Mouse (Mus musculus) heart, embryonic 12.5 days (tissue): Measurements from ENCODE around the gene Hacl1. TPM values are rescaled to one million over a fixed set of nuclear protein-coding genes. Genes with fewer than 3 reads are reported as not detected.
A peak's percentile ranks its signal among the peaks of the same experiment; 100 is the strongest.

Source experiments
- ATAC-seq: fragments of 200-750 bp; cut with Nextera tagmentation; 2 replicates; pipeline ENCODE4 v1.8.0; 2017; ENCODE audit warnings: moderate TSS enrichment, moderate library complexity; ENCODE audit not compliant: insufficient number of reproducible peaks, low FRiP score
- H3K27ac ChIP-seq: fragments of 300-500 bp; sonication (generic); 2 replicates; pipeline ENCODE4 v1.5.1; 2016; ENCODE audit warnings: mild to moderate bottlenecking, moderate library complexity; ENCODE audit not compliant: poor library complexity, severe bottlenecking
- H3K27me3 ChIP-seq: fragments of 300-500 bp; sonication (generic); replicated peaks from 2 replicates; pipeline ENCODE4 v1.6.1; 2016; ENCODE audit warnings: mild to moderate bottlenecking, moderate library complexity
- H3K36me3 ChIP-seq: fragments of 300-500 bp; sonication (generic); 2 replicates; pipeline ENCODE4 v1.6.1; 2016; ENCODE audit warnings: mild to moderate bottlenecking, moderate library complexity
- H3K4me1 ChIP-seq: fragments of 300-500 bp; sonication (generic); replicated peaks from 2 replicates; pipeline ENCODE4 v1.6.1; 2016; ENCODE audit warnings: mild to moderate bottlenecking
- H3K4me2 ChIP-seq: fragments of 300-500 bp; sonication (generic); 2 replicates; pipeline ENCODE4 v1.6.1; 2016; ENCODE audit warnings: mild to moderate bottlenecking, moderate library complexity
- H3K4me3 ChIP-seq: fragments of 300-500 bp; sonication (generic); 2 replicates; pipeline ENCODE4 v1.5.1; 2016; ENCODE audit warnings: mild to moderate bottlenecking
- H3K9ac ChIP-seq: fragments of 300-500 bp; sonication (generic); 2 replicates; pipeline ENCODE4 v1.6.1; 2016; ENCODE audit warnings: mild to moderate bottlenecking, moderate library complexity
- H3K9me3 ChIP-seq: fragments of 300-500 bp; sonication (generic); replicated peaks from 2 replicates; pipeline ENCODE4 v1.6.1; 2016; ENCODE audit warnings: mild to moderate bottlenecking, moderate library complexity
- WGBS: fragments of 180-500 bp; shearing (Covaris S2); methylation state at CpG from one replicate; pipeline ENCODE4 v1.1.7; 2016; 5-methylcytosine and 5-hydroxymethylcytosine counted together
- polyA plus RNA-seq: library from polyadenylated mRNA; unstranded; fragments of >200 nt; fragmentation: Nextera tagmentation; extraction: Ambion mirVana; gene quantifications from 2 replicates; pipeline ENCODE4 v1.2.1, GENCODE M21; 2016

Gene Hacl1
- polyA plus RNA-seq: 7.9 and 13.2 TPM in 2 replicates

GRCm38 (mm10) chr14:31640890-31641505 is at the start of gene Hacl1, which contains the start of gene Btd:
Hacl1 (minus strand) TSS chr14:31641286.
Btd (plus strand) TSS chr14:31641028.
- H3K27ac ChIP-seq: peak within 1 kb of the TSS; percentile 65

GRCm38 (mm10) chr14:31686231-31686630 is 45.1 kb upstream of the Hacl1 start:
- Histone ChIP-seq H3K4me3 (no peak overlapping the region), H3K9ac (no peak overlapping the region), H3K27me3 (no peaks in the 10 kb centered on the region), H3K4me2 (no peak overlapping the region), H3K27ac (no peak overlapping the region), H3K4me1 (peaks cover 10% of the 10 kb centered on the region; the same call in 1 of the 2 replicates), H3K36me3 (no peaks in the 10 kb centered on the region), H3K9me3 (no peaks in the 10 kb centered on the region)
- WGBS: 81% methylated on average over 1 of the region's 1 CpGs
- ATAC-seq: no peak

More at GRCm38 (mm10) chr14:31640890-31641505, at the start of gene Hacl1, which contains the start of gene Btd:
- WGBS: under 1% methylated on average over 30 of the region's 30 CpGs
- Histone ChIP-seq H3K9ac (peak within 1 kb of the TSS; percentile 84), H3K9me3 (no peaks in the 10 kb centered on the region), H3K4me2 (peak within 1 kb of the TSS; percentile 94), H3K4me1 (peaks cover 11% of the 10 kb centered on the region), H3K36me3 (no peaks in the 10 kb centered on the region), H3K4me3 (peak within 1 kb of the TSS; percentile 61), H3K27me3 (no peaks in the 10 kb centered on the region)
- peak; percentile 98 for ATAC-seq

- H3K27me3 ChIP-seq: no peaks in the 10 kb centered on the region
- ATAC-seq: no peak
- no peak overlapping the region for H3K4me2 ChIP-seq
- peaks cover 10% of the 10 kb centered on the region; the same call in 1 of the 2 replicates for H3K4me1 ChIP-seq
- H3K36me3 ChIP-seq: no peaks in the 10 kb centered on the region
- no peak overlapping the region for H3K27ac ChIP-seq
- no peaks in the 10 kb centered on the region for H3K9me3 ChIP-seq
- no peak overlapping the region for H3K9ac ChIP-seq
- no peak overlapping the region for H3K4me3 ChIP-seq
- 89% methylated on average over 10 of the region's 10 CpGs for WGBS
Observed at GRCm38 (mm10) chr14:31685680-31686079, 44.6 kb upstream of the Hacl1 start.

- H3K36me3 ChIP-seq: no peaks in the 10 kb centered on the region
- H3K4me2 ChIP-seq: no peak overlapping the region
- no peak overlapping the region for H3K4me3 ChIP-seq
- H3K9ac ChIP-seq: no peak overlapping the region
- H3K27me3 ChIP-seq: no peaks in the 10 kb centered on the region
- no peak overlapping the region for H3K27ac ChIP-seq
- H3K4me1 ChIP-seq: peaks cover 10% of the 10 kb centered on the region; the same call in 1 of the 2 replicates
- no peak for ATAC-seq
- WGBS: 63% methylated on average over 7 of the region's 7 CpGs
- no peaks in the 10 kb centered on the region for H3K9me3 ChIP-seq
Observed at GRCm38 (mm10) chr14:31684343-31685040, 43.4 kb upstream of the Hacl1 start.

- WGBS: 79% methylated on average over 2 of the region's 2 CpGs
- Histone ChIP-seq H3K9me3 (no peaks in the 10 kb centered on the region), H3K9ac (no peak overlapping the region), H3K27ac (no peak overlapping the region), H3K4me2 (no peak overlapping the region), H3K4me1 (0 out of 2 replicates have a peak, but pooled peaks cover 4% of the 10 kb centered on the region), H3K4me3 (no peak overlapping the region), H3K36me3 (no peaks in the 10 kb centered on the region), H3K27me3 (no peaks in the 10 kb centered on the region)
- no peak for ATAC-seq
Observed at GRCm38 (mm10) chr14:31683610-31684009, 42.5 kb upstream of the Hacl1 start.

- H3K36me3 ChIP-seq: no peaks in the 10 kb centered on the region
- no peaks in the 10 kb centered on the region for H3K27me3 ChIP-seq
- 55% methylated on average over 5 of the region's 5 CpGs for WGBS
- H3K4me2 ChIP-seq: no peak overlapping the region
- no peak for ATAC-seq
- no peak overlapping the region for H3K9ac ChIP-seq
- 0 out of 2 replicates have a peak, but pooled peaks cover 4% of the 10 kb centered on the region for H3K4me1 ChIP-seq
- no peak overlapping the region for H3K27ac ChIP-seq
- H3K4me3 ChIP-seq: no peak overlapping the region
- H3K9me3 ChIP-seq: no peaks in the 10 kb centered on the region
Observed at GRCm38 (mm10) chr14:31681931-31682555, 41.0 kb upstream of the Hacl1 start.

- WGBS: 85% methylated on average over 9 of the region's 9 CpGs
- Histone ChIP-seq H3K4me1 (0 out of 2 replicates have a peak, but pooled peaks cover 4% of the 10 kb centered on the region), H3K27ac (no peak overlapping the region), H3K27me3 (no peaks in the 10 kb centered on the region), H3K4me2 (no peak overlapping the region), H3K9me3 (no peaks in the 10 kb centered on the region), H3K9ac (no peak overlapping the region), H3K4me3 (no peak overlapping the region), H3K36me3 (no peaks in the 10 kb centered on the region)
- no peak for ATAC-seq
Observed at GRCm38 (mm10) chr14:31681291-31681690, 40.2 kb upstream of the Hacl1 start.

- H3K4me3 ChIP-seq: no peak overlapping the region
- no peaks in the 10 kb centered on the region for H3K36me3 ChIP-seq
- H3K4me2 ChIP-seq: no peak overlapping the region
- no peaks in the 10 kb centered on the region for H3K9me3 ChIP-seq
- H3K9ac ChIP-seq: no peak overlapping the region
- no peaks in the 10 kb centered on the region for H3K27me3 ChIP-seq
- H3K27ac ChIP-seq: no peak overlapping the region
- WGBS: 73% methylated on average over 3 of the region's 3 CpGs
- H3K4me1 ChIP-seq: 0 out of 2 replicates have a peak, but pooled peaks cover 4% of the 10 kb centered on the region
- no peak for ATAC-seq
Observed at GRCm38 (mm10) chr14:31680656-31681055, 39.6 kb upstream of the Hacl1 start.

GRCm38 (mm10) chr14:31671635-31672320 is 30.7 kb upstream of the Hacl1 start:
- H3K36me3 ChIP-seq: peaks cover 11% of the 10 kb centered on the region
- no peak for ATAC-seq
- no peaks in the 10 kb centered on the region for H3K27me3 ChIP-seq
- no peaks in the 10 kb centered on the region for H3K9me3 ChIP-seq
- H3K9ac ChIP-seq: no peak overlapping the region
- no peak overlapping the region for H3K4me3 ChIP-seq
- H3K4me2 ChIP-seq: no peak overlapping the region
- no peak overlapping the region for H3K27ac ChIP-seq
- WGBS: 71% methylated on average over 10 of the region's 10 CpGs
- H3K4me1 ChIP-seq: peaks cover 13% of the 10 kb centered on the region

- 0 out of 2 replicates have a peak overlapping the region, but pooled peaks have one; percentile 13 for H3K4me2 ChIP-seq
- H3K9me3 ChIP-seq: no peaks in the 10 kb centered on the region
- H3K9ac ChIP-seq: no peak overlapping the region
- no peak overlapping the region for H3K4me3 ChIP-seq
- H3K27me3 ChIP-seq: no peaks in the 10 kb centered on the region
- ATAC-seq: 0 out of 2 replicates have a peak, but pooled peaks have one; percentile 12
- H3K36me3 ChIP-seq: peaks cover 15% of the 10 kb centered on the region
- 77% methylated on average over 15 of the region's 15 CpGs for WGBS
- peaks cover 20% of the 10 kb centered on the region for H3K4me1 ChIP-seq
- H3K27ac ChIP-seq: peak overlapping the region; percentile 52
Observed at GRCm38 (mm10) chr14:31669642-31670490, 28.8 kb upstream of the Hacl1 start.
